ENCODE assay signal across 20 mouse cellular contexts in the genomic region with DNA sequence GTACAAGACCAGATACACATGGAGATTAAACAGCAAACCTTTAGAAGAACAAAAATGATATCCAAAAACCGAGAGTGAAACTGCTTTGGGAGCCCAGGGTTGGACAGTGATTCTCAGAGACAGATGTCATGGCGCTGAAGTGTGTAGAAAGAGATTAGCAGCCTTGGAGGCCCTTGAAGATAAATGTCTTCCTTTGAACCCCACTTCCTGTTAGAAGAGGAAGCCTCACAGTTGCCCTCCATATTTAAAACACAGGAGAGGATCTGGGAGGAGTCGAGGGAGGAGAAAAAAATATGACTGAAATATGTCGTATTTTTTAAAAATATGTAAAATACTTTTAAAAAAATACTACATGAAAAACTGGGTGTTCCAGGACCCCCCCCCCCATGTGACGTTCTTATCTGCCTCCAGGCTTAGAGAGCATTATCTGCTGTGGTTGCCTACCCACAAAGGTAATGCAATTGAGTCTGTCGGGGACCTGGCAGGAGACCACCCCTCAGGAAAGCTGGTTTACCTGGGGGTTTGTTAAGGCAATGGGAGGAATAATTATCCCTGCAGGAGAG. TPM values are rescaled to one million over a fixed set of nuclear protein-coding genes. Genes with fewer than 3 reads are reported as not detected.
DNase-seq lines count a peak whose midpoint lies in the region; ATAC-seq and TF ChIP-seq lines count a peak whose summit lies in the region.
"Had no signal": no experiment of that assay in that cellular context is flagged by ENCODE, and none has a peak within 500 bp of the region (broad histone marks: within the 10 kb centered on the region; RNA-seq: fewer than 3 reads in every experiment).

No protein-coding gene starts in this region.

- H3K79me2 ChIP-seq in MEL (ENCODE audit: control insufficient read depth, insufficient read depth, low read length, poor library complexity): no peaks in the 10 kb centered on the region

- ATAC-seq in forebrain, embryonic 12.5 days (ENCODE audit: low FRiP score): no peak
- ATAC-seq in lung, embryonic 14.5 days (ENCODE audit: insufficient read depth): no peak
- peak; percentile 31; the same call in 1 of the 2 replicates for ATAC-seq in liver, postnatal 0 days
- ATAC-seq: CD4-positive, CD25-positive, alpha-beta regulatory T cell, adult 4 months; forebrain, embryonic 13.5 days had no signal

- no peaks in the 10 kb centered on the region for H3K36me3 ChIP-seq in forebrain, embryonic 10.5 days (replicated peaks)
- H3K36me3 ChIP-seq in forebrain, embryonic 12.5 days (replicated peaks): no peaks in the 10 kb centered on the region
- H3K36me3 ChIP-seq in lung, embryonic 14.5 days (ENCODE audit: insufficient read depth): no peaks in the 10 kb centered on the region
- H3K36me3 ChIP-seq in MEL (ENCODE audit: control insufficient read depth in 1 of 2, insufficient read depth in 2 of 2, low read length in 2 of 2): peaks cover 0 to 30% of the 10 kb centered on the region in 2 experiments; a peak in 2 of 4 replicates
- no peaks in the 10 kb centered on the region for H3K36me3 ChIP-seq in liver, postnatal 0 days (replicated peaks; ENCODE audit: insufficient read depth, low read length)
- H3K36me3 ChIP-seq: hindbrain, embryonic 10.5 days had no signal

- TF ChIP-seq EP300 in MEL (IDR thresholded peaks at IDR 0.05; ENCODE audit: low read depth in 1 of 2, low read length in 2 of 2): peak; percentile 71 to 76
- TF ChIP-seq EP300 in liver, postnatal 0 days (IDR thresholded peaks at IDR 0.05; ENCODE audit: low read depth): no peak

- no peak overlapping the region for H3K9ac ChIP-seq in forebrain, embryonic 12.5 days
- no peak overlapping the region for H3K9ac ChIP-seq in lung, embryonic 14.5 days
- H3K9ac ChIP-seq in MEL (ENCODE audit: control insufficient read depth, low read depth, low read length, poor library complexity, severe bottlenecking): peak overlapping the region; percentile 19; the same call in 1 of the 2 replicates
- no peak overlapping the region for H3K9ac ChIP-seq in liver, postnatal 0 days (replicated peaks)
- H3K9ac ChIP-seq: forebrain, embryonic 13.5 days had no signal

- H3K4me2 ChIP-seq in forebrain, embryonic 12.5 days: no peak overlapping the region
- H3K4me2 ChIP-seq in lung, embryonic 14.5 days: no peak overlapping the region
- no peak overlapping the region for H3K4me2 ChIP-seq in liver, postnatal 0 days (ENCODE audit: low read depth, low read length)
- H3K4me2 ChIP-seq: forebrain, embryonic 13.5 days had no signal

- H3K9me3 ChIP-seq in forebrain, embryonic 10.5 days: peaks cover 2% of the 10 kb centered on the region; the same call in 1 of the 2 replicates
- H3K9me3 ChIP-seq in forebrain, embryonic 12.5 days: no peaks in the 10 kb centered on the region
- no peaks in the 10 kb centered on the region for H3K9me3 ChIP-seq in lung, embryonic 14.5 days (ENCODE audit: low read depth, low read length)
- no peaks in the 10 kb centered on the region for H3K9me3 ChIP-seq in MEL (replicated peaks; ENCODE audit: insufficient read depth, low read length)
- H3K9me3 ChIP-seq in liver, postnatal 0 days (ENCODE audit: low read length): no peaks in the 10 kb centered on the region
- H3K9me3 ChIP-seq: forebrain, embryonic 13.5 days; hindbrain, embryonic 10.5 days had no signal

- no peak overlapping the region for H3K4me3 ChIP-seq in forebrain, embryonic 10.5 days
- no peak overlapping the region for H3K4me3 ChIP-seq in forebrain, embryonic 12.5 days (replicated peaks)
- no peak overlapping the region for H3K4me3 ChIP-seq in lung, embryonic 14.5 days (ENCODE audit: low read depth, low read length)
- peak overlapping the region; percentile 34 to 45 for H3K4me3 ChIP-seq in MEL (ENCODE audit: control insufficient read depth in 1 of 2, insufficient read depth in 1 of 2, low read depth in 2 of 2, low read length in 2 of 2)
- no peak overlapping the region for H3K4me3 ChIP-seq in liver, postnatal 0 days (ENCODE audit: low read depth, low read length)
- H3K4me3 ChIP-seq: forebrain, embryonic 13.5 days; hindbrain, embryonic 10.5 days had no signal

- no peak for DNase-seq in forebrain, embryonic 10.5 days (ENCODE audit: extremely low spot score, low spot score)
- DNase-seq in lung, embryonic 14.5 days: no peak
- DNase-seq in lung, adult 18-20 months: no peak
- peak; percentile 86 for DNase-seq in MEL (ENCODE audit: low read depth, low spot score)
- DNase-seq in liver, postnatal 0 days: no peak
- DNase-seq in spleen, postnatal 14 days (ENCODE audit: low spot score in 2 of 2): no peak
- no peak for DNase-seq in layer of hippocampus, postnatal 14 days (ENCODE audit: low spot score in 2 of 2)
- DNase-seq: adrenal gland, postnatal 25 days; cerebellum, adult 11-12 months; cerebellum, postnatal 14 days; gastrocnemius, postnatal 36 days; lung, adult 2 months; retina, postnatal 1 day; right cerebral cortex, postnatal 4 days; thymus, postnatal 14 days had no signal

- H3K4me1 ChIP-seq in forebrain, embryonic 10.5 days: peaks cover 57% of the 10 kb centered on the region
- H3K4me1 ChIP-seq in forebrain, embryonic 12.5 days: peaks cover 44% of the 10 kb centered on the region
- H3K4me1 ChIP-seq in lung, embryonic 14.5 days (ENCODE audit: insufficient read depth): peaks cover 51% of the 10 kb centered on the region
- peaks cover 14 to 36% of the 10 kb centered on the region in 2 experiments for H3K4me1 ChIP-seq in MEL (ENCODE audit: control insufficient read depth in 1 of 2, insufficient read depth in 2 of 2, low read length in 2 of 2)
- peaks cover 6% of the 10 kb centered on the region for H3K4me1 ChIP-seq in liver, postnatal 0 days (ENCODE audit: insufficient read depth)

- no peak for TF ChIP-seq CTCF in lung, embryonic 14.5 days (IDR thresholded peaks at IDR 0.05; ENCODE audit: low read depth)
- no peak for TF ChIP-seq CTCF in MEL (IDR thresholded peaks at IDR 0.05 in 2 of 3, conservative IDR thresholded peaks at IDR 0.05 in 1 of 3; ENCODE audit: control insufficient read depth in 1 of 3, insufficient read depth in 1 of 3, low read depth in 2 of 3, low read length in 3 of 3, poor library complexity in 1 of 3, severe bottlenecking in 1 of 3)
- TF ChIP-seq CTCF in liver, postnatal 0 days (IDR thresholded peaks at IDR 0.05; ENCODE audit: low read depth): no peak

- no peak for TF ChIP-seq POLR2A in MEL (IDR thresholded peaks at IDR 0.05; ENCODE audit: control insufficient read depth in 1 of 2, insufficient read depth in 1 of 2, low read depth in 1 of 2, low read length in 2 of 2, poor library complexity in 1 of 2)

- TF ChIP-seq RAD21 in MEL (IDR thresholded peaks at IDR 0.05; ENCODE audit: low read depth, low read length): no peak

- 70% methylated on average over 6 of the region's 6 CpGs for WGBS in forebrain, embryonic 10.5 days
- WGBS in forebrain, embryonic 12.5 days: 77% methylated on average over 6 of the region's 6 CpGs
- WGBS in lung, embryonic 14.5 days: 53% methylated on average over 6 of the region's 6 CpGs
- 46% methylated on average over 6 of the region's 6 CpGs for WGBS in liver, postnatal 0 days (ENCODE audit: insufficient replicate concordance)

- H3K27me3 ChIP-seq in forebrain, embryonic 10.5 days (ENCODE audit: poor library complexity, severe bottlenecking): no peaks in the 10 kb centered on the region
- no peaks in the 10 kb centered on the region for H3K27me3 ChIP-seq in forebrain, embryonic 12.5 days
- no peaks in the 10 kb centered on the region for H3K27me3 ChIP-seq in lung, embryonic 14.5 days (ENCODE audit: insufficient read depth, low read length)
- no peaks in the 10 kb centered on the region for H3K27me3 ChIP-seq in MEL (ENCODE audit: control insufficient read depth in 1 of 2, insufficient read depth in 2 of 2, low read length in 2 of 2)
- H3K27me3 ChIP-seq in liver, postnatal 0 days (ENCODE audit: insufficient read depth, low read length): no peaks in the 10 kb centered on the region
- H3K27me3 ChIP-seq: forebrain, embryonic 13.5 days had no signal

- peak overlapping the region; percentile 89; the same call in 1 of the 2 replicates for H3K27ac ChIP-seq in forebrain, embryonic 10.5 days
- no peak overlapping the region for H3K27ac ChIP-seq in forebrain, embryonic 12.5 days
- peak overlapping the region; percentile 82; the same call in 1 of the 2 replicates for H3K27ac ChIP-seq in lung, embryonic 14.5 days (ENCODE audit: low read depth)
- H3K27ac ChIP-seq in MEL (ENCODE audit: control insufficient read depth, low read depth, low read length): peak overlapping the region; percentile 80
- H3K27ac ChIP-seq in liver, postnatal 0 days (ENCODE audit: low read depth): no peak overlapping the region
- H3K27ac ChIP-seq: macrophage had no signal

TF ChIP-seq in MEL, 35 proteins besides CTCF, POLR2A, EP300 and RAD21 (continues in another document):
- TF ChIP-seq MYC (IDR thresholded peaks at IDR 0.05; ENCODE audit: low read depth, low read length) (no peak), HCFC1 (IDR thresholded peaks at IDR 0.05; ENCODE audit: low read depth, low read length) (peak; percentile 73), SIN3A (IDR thresholded peaks at IDR 0.05; ENCODE audit: low read length) (peak; percentile 61), TCF12 (IDR thresholded peaks at IDR 0.05; ENCODE audit: low read depth, low read length) (peak; percentile 72), CHD2 (IDR thresholded peaks at IDR 0.05; ENCODE audit: low read length) (peak; percentile 11; the same call in 1 of the 2 replicates), GATA1 (IDR thresholded peaks at IDR 0.05; ENCODE audit: low read depth, low read length) (peak; percentile 82), ETS1 (IDR thresholded peaks at IDR 0.05; ENCODE audit: low read depth, low read length) (peak; percentile 62; the same call in 1 of the 2 replicates), RCOR1 (IDR thresholded peaks at IDR 0.05; ENCODE audit: low read depth, low read length) (peak; percentile 96), MAX (IDR thresholded peaks at IDR 0.05; ENCODE audit: low read length) (no peak), BHLHE40 (IDR thresholded peaks at IDR 0.05; ENCODE audit: borderline replicate concordance, low read depth, low read length) (0 out of 2 replicates have a peak, but pooled peaks have one; percentile 25), USF1 (IDR thresholded peaks at IDR 0.05; ENCODE audit: low read depth, low read length) (peak; percentile 59), TAL1 (IDR thresholded peaks at IDR 0.05; ENCODE audit: low read length) (peak; percentile 76), JUND (IDR thresholded peaks at IDR 0.05; ENCODE audit: low read depth, low read length) (no peak)

RNA-seq across cellular contexts. Expression of gene Podxl, which starts 34.6 kb away (rescaled TPM):
- 17.2 and 20.6 TPM in 2 replicates for polyA plus RNA-seq in forebrain, embryonic 10.5 days (2016; fragmentation: Nextera tagmentation; extraction: Ambion mirVana)
- 20.1 and 21.1 TPM in 2 replicates for polyA plus RNA-seq in forebrain, embryonic 12.5 days (2016; fragmentation: Nextera tagmentation; extraction: Ambion mirVana)
- polyA plus RNA-seq in lung, embryonic 14.5 days (2014; fragmentation: Nextera tagmentation; extraction: Ambion mirVana): 28.9 and 29.7 TPM in 2 replicates
- total RNA-seq in MEL (2012; rRNA removed): 14.2 and 19.1 TPM in 2 replicates
- 10 to 100 TPM in 1 of 2 experiments, not detected in 1; 40.8 TPM for polyA plus RNA-seq in MEL (2012; ENCODE audit: insufficient read depth in 1 of 2, insufficient read length in 2 of 2, low read depth in 1 of 2, low replicate concordance in 2 of 2, missing spikeins in 1 of 2)
- polyA plus RNA-seq in liver, postnatal 0 days (2015; fragmentation: Nextera tagmentation; extraction: Ambion mirVana): 1.5 and 2.8 TPM in 2 replicates
- 10 to 100 TPM; 16.4 to 18.9 TPM for total RNA-seq in layer of hippocampus, postnatal 14 days (2021)
- polyA plus RNA-seq: CD4-positive, CD25-positive, alpha-beta regulatory T cell, adult 4 months; macrophage had no signal

Comparison
In these comparisons a context has a peak if more than half of its experiments do, and no peak if none do; other contexts are left out.
1. H3K27ac ChIP-seq: peak in forebrain, embryonic 10.5 days (single experiment), lung, embryonic 14.5 days (single experiment) and MEL (single experiment); none in forebrain, embryonic 12.5 days (single experiment) and liver, postnatal 0 days (single experiment).
2. H3K4me3 ChIP-seq: peak in MEL (2 of 2); none in forebrain, embryonic 10.5 days (single experiment), forebrain, embryonic 12.5 days (single experiment), lung, embryonic 14.5 days (single experiment) and liver, postnatal 0 days (single experiment).